ENCODE assay signal across 25 mouse cellular contexts in the genomic region with DNA sequence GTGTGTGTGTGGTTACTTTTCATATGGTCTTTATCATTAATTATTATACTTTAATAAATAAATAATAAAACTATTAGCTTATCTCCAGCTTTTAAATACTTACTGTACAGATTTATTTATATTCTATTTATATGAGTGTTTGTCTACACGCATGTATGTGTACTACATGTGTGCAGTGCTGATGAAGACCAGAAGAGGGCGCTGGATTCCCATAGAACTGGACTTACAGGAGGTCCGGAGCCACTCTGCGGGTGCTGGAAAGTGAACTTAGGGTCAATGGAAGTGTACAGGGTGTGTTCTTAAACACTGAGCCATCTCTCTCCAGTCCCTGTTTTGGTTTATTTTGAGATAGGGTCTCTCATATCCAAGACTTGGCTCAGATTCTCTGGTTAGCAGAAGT. TPM values are rescaled to one million over a fixed set of nuclear protein-coding genes. Genes with fewer than 3 reads are reported as not detected.
DNase-seq lines count a peak whose midpoint lies in the region; ATAC-seq and TF ChIP-seq lines count a peak whose summit lies in the region.
"Had no signal": no experiment of that assay in that cellular context is flagged by ENCODE, and none has a peak within 500 bp of the region (broad histone marks: within the 10 kb centered on the region; RNA-seq: fewer than 3 reads in every experiment).

No protein-coding gene starts in this region.

- peaks cover 24% of the 10 kb centered on the region for H3K27me3 ChIP-seq in E14TG2a.4 (ENCODE audit: insufficient read depth, low read length)
- H3K27me3 ChIP-seq: embryonic facial prominence, embryonic 13.5 days; forebrain, embryonic 15.5 days; intestine, embryonic 15.5 days had no signal

- ATAC-seq in granulocyte monocyte progenitor cell, adult 5-6 weeks (replicated peaks; ENCODE audit: poor library complexity, severe bottlenecking) = no peak
- ATAC-seq: forebrain, embryonic 15.5 days; intestine, embryonic 15.5 days had no signal

- H3K36me3 ChIP-seq in E14TG2a.4 (ENCODE audit: insufficient read depth, low read length) = no peaks in the 10 kb centered on the region
- no peaks in the 10 kb centered on the region for H3K36me3 ChIP-seq in ES-E14 (ENCODE audit: control insufficient read depth, insufficient read depth, low read length, poor library complexity, severe bottlenecking)
- H3K36me3 ChIP-seq: embryonic facial prominence, embryonic 10.5 days; embryonic facial prominence, embryonic 13.5 days; forebrain, embryonic 12.5 days; forebrain, embryonic 15.5 days; G1E; hindbrain, embryonic 12.5 days; hindbrain, embryonic 15.5 days; intestine, embryonic 15.5 days had no signal

- no peak overlapping the region for H3K9ac ChIP-seq in ES-E14 (ENCODE audit: insufficient read depth, low read depth, low read length, poor library complexity, severe bottlenecking)
- H3K9ac ChIP-seq: embryonic facial prominence, embryonic 13.5 days; forebrain, embryonic 12.5 days; forebrain, embryonic 15.5 days; hindbrain, embryonic 12.5 days; hindbrain, embryonic 15.5 days; intestine, embryonic 15.5 days had no signal

- DNase-seq in layer of hippocampus, adult 2 months (ENCODE audit: low spot score in 2 of 2) = no peak
- DNase-seq in layer of hippocampus, postnatal 14 days (ENCODE audit: low spot score in 2 of 2) = no peak
- no peak for DNase-seq in ES-E14 (ENCODE audit: low read depth, low spot score)
- DNase-seq in ZHBTc4 (ENCODE audit: low read depth, low spot score) = peak; percentile 81
- no peak for DNase-seq in right cerebral cortex, adult 18-20 months
- DNase-seq: adrenal gland, postnatal 10 days; B cell, adult 2 months; cerebellum, adult 11-12 months; cerebellum, adult 8-10 months; cerebellum, postnatal 36 days; embryo, embryonic 11 days; gastrocnemius, postnatal 10 days; gastrocnemius, postnatal 36 days; heart, adult 11 months had no signal

- no peak overlapping the region for H3K27ac ChIP-seq in layer of hippocampus, adult 2 months
- no peak overlapping the region for H3K27ac ChIP-seq in ES-E14 (ENCODE audit: insufficient read depth, low read depth, low read length, poor library complexity, severe bottlenecking)
- H3K27ac ChIP-seq: embryonic facial prominence, embryonic 10.5 days; embryonic facial prominence, embryonic 13.5 days; forebrain, embryonic 12.5 days; forebrain, embryonic 15.5 days; hindbrain, embryonic 12.5 days; hindbrain, embryonic 15.5 days; intestine, embryonic 15.5 days had no signal

- in situ Hi-C loops in ES-E14 (cut with MboI; ENCODE audit: low sequenced_read_pairs in 2 of 2, unreplicated experiment in 2 of 2) = no loop called here

- H3K9me3 ChIP-seq in E14TG2a.4 (ENCODE audit: low read length) = no peaks in the 10 kb centered on the region
- no peaks in the 10 kb centered on the region for H3K9me3 ChIP-seq in ES-E14 (ENCODE audit: control insufficient read depth, insufficient read depth, low read depth, low read length)
- H3K9me3 ChIP-seq: forebrain, embryonic 15.5 days; hindbrain, embryonic 15.5 days; intestine, embryonic 15.5 days had no signal

- peaks cover 26% of the 10 kb centered on the region for H3K4me1 ChIP-seq in E14TG2a.4 (replicated peaks; ENCODE audit: low read depth, low read length)
- peaks cover 0 to 8% of the 10 kb centered on the region in 2 experiments; a peak in 1 of 4 replicates for H3K4me1 ChIP-seq in ES-E14 (ENCODE audit: control insufficient read depth in 2 of 2, insufficient read depth in 2 of 2, low read length in 2 of 2, poor library complexity in 1 of 2)
- H3K4me1 ChIP-seq: forebrain, embryonic 12.5 days; forebrain, embryonic 15.5 days had no signal

- H3K4me3 ChIP-seq in layer of hippocampus, adult 2 months = no peak overlapping the region
- no peak overlapping the region for H3K4me3 ChIP-seq in E14TG2a.4 (replicated peaks; ENCODE audit: low read length)
- no peak overlapping the region for H3K4me3 ChIP-seq in ES-E14 (ENCODE audit: insufficient read depth in 1 of 2, low read depth in 1 of 2, low read length in 2 of 2, poor library complexity in 1 of 2, severe bottlenecking in 1 of 2)
- H3K4me3 ChIP-seq: embryonic facial prominence, embryonic 10.5 days; embryonic facial prominence, embryonic 13.5 days; erythroblast, embryonic 14.5 days; forebrain, embryonic 12.5 days; forebrain, embryonic 15.5 days; hindbrain, embryonic 12.5 days; hindbrain, embryonic 15.5 days; intestine, embryonic 15.5 days had no signal

- peak; percentile 19 for TF ChIP-seq CTCF in layer of hippocampus, adult 2 months (conservative IDR thresholded peaks at IDR 0.05)
- TF ChIP-seq CTCF in E14TG2a.4 (conservative IDR thresholded peaks at IDR 0.05; ENCODE audit: low read length) = peak; percentile 56

TF ChIP-seq in ES-E14, 5 proteins besides CTCF, POLR2A, EP300 and RAD21:
- TF ChIP-seq ZNF384 (IDR thresholded peaks at IDR 0.05; ENCODE audit: low read depth, low read length) (no peak), MAFK (IDR thresholded peaks at IDR 0.05; ENCODE audit: insufficient read depth, low read depth, low read length) (no peak), CHD2 (IDR thresholded peaks at IDR 0.05; ENCODE audit: low read depth, low read length) (no peak), HCFC1 (IDR thresholded peaks at IDR 0.05; ENCODE audit: borderline replicate concordance, insufficient read depth, low read length) (no peak), ZC3H11A (IDR thresholded peaks at IDR 0.05; ENCODE audit: borderline replicate concordance, low read depth, low read length) (0 out of 2 replicates have a peak, but pooled peaks have one; percentile 16)

RNA-seq across cellular contexts. Expression of a gene that starts 21.1 kb away (rescaled TPM):
- under 1 TPM; 0.49 to 0.83 TPM for total RNA-seq in layer of hippocampus, adult 2 months (2021)
- 1 to 10 TPM; 1.4 to 1.8 TPM for total RNA-seq in layer of hippocampus, postnatal 14 days (2021)
- 15.6 and 25.0 TPM in 2 replicates for total RNA-seq in ES-E14 (2012; rRNA removed)
- total RNA-seq in granulocyte monocyte progenitor cell, adult 5-6 weeks (2014; fragmentation: Nextera tagmentation) = 3.7 and 5.5 TPM in 2 replicates
- 2.7 and 4.9 TPM in 2 replicates for total RNA-seq in granulocyte monocyte progenitor cell, adult 5-6 weeks (2017)
